Mouse (Mus musculus) liver, embryonic 11.5 days (tissue): ENCODE results near the gene Cmip. TPM values are rescaled to one million over a fixed set of nuclear protein-coding genes. Genes with fewer than 3 reads are reported as not detected.
A peak's percentile ranks its signal among the peaks of the same experiment; 100 is the strongest.

Experiments used
- ATAC-seq: fragments of 200-750 bp; cut with Nextera tagmentation; replicated peaks from 2 replicates; pipeline ENCODE4 v1.8.0; 2017; ENCODE audit warnings: moderate number of reproducible peaks, mild to moderate bottlenecking, moderate TSS enrichment, moderate library complexity; ENCODE audit not compliant: low FRiP score
- DNase-seq: peaks from one replicate; pipeline ENCODE4 v3.0.0-alpha.2; 2017; ENCODE audit warnings: low spot score
- H3K27ac ChIP-seq: fragments of 300-500 bp; sonication (generic); 2 replicates; pipeline ENCODE4 v1.5.1; 2014; ENCODE audit warnings: mild to moderate bottlenecking, low read depth, low read length, control low read depth
- H3K27me3 ChIP-seq: fragments of 300-500 bp; sonication (generic); replicated peaks from 2 replicates; pipeline ENCODE4 v1.6.1; 2014; ENCODE audit warnings: low read length, mixed read lengths; ENCODE audit not compliant: control insufficient read depth, insufficient read depth
- H3K36me3 ChIP-seq: fragments of 300-500 bp; sonication (generic); 2 replicates; pipeline ENCODE4 v1.6.1; 2014; ENCODE audit warnings: mild to moderate bottlenecking, low read length, moderate library complexity, mixed read lengths; ENCODE audit not compliant: control insufficient read depth, insufficient read depth
- H3K4me1 ChIP-seq: fragments of 300-500 bp; sonication (generic); replicated peaks from 2 replicates; pipeline ENCODE4 v1.6.1; 2014; ENCODE audit warnings: low read length, mixed read lengths; ENCODE audit not compliant: control insufficient read depth, insufficient read depth
- H3K4me2 ChIP-seq: fragments of 300-500 bp; sonication (generic); 2 replicates; pipeline ENCODE4 v1.6.1; 2014; ENCODE audit warnings: mild to moderate bottlenecking, control low read depth, moderate library complexity
- H3K4me3 ChIP-seq: fragments of 300-500 bp; sonication (generic); 2 replicates; pipeline ENCODE4 v1.5.1; 2014; ENCODE audit warnings: low read depth, low read length, control low read depth
- H3K9ac ChIP-seq: fragments of 300-500 bp; sonication (generic); 2 replicates; pipeline ENCODE4 v1.6.1; 2014; ENCODE audit warnings: low read depth, low read length, control low read depth
- H3K9me3 ChIP-seq: fragments of 300-500 bp; sonication (generic); 2 replicates; pipeline ENCODE4 v1.6.1; 2016; ENCODE audit warnings: low read length, inconsistent platforms, mixed read lengths; ENCODE audit not compliant: control insufficient read depth
- WGBS: fragments of 180-500 bp; shearing (Covaris S2); extraction: QIAGEN DNeasy Blood & Tissue Kit; methylation state at CpG from one replicate; pipeline ENCODE4 v1.1.7; 2014; 5-methylcytosine and 5-hydroxymethylcytosine counted together
- polyA plus RNA-seq: library from polyadenylated mRNA; unstranded; fragments of >200 nt; fragmentation: Nextera tagmentation; extraction: Ambion mirVana; gene quantifications from 2 replicates; pipeline ENCODE4 v1.2.1, GENCODE M21; 2014

Gene Cmip
- polyA plus RNA-seq, 1 experiment from 2014 or later: 17.1 TPM

GRCm38 (mm10) chr8:117307221-117307620 lies 50.4 kb downstream of the Cmip start:
- Histone ChIP-seq H3K27ac (no peak overlapping the region), H3K9me3 (no peaks in the 10 kb centered on the region), H3K4me3 (no peak overlapping the region), H3K4me2 (no peak overlapping the region), H3K27me3 (no peaks in the 10 kb centered on the region), H3K9ac (no peak overlapping the region), H3K4me1 (peaks cover 25% of the 10 kb centered on the region), H3K36me3 (no peaks in the 10 kb centered on the region)
- DNase-seq (no peak), ATAC-seq (no peak)
- 85% methylated on average over 8 of the region's 8 CpGs for WGBS

- Histone ChIP-seq H3K4me2 (no peak overlapping the region), H3K9ac (no peak overlapping the region), H3K27me3 (no peaks in the 10 kb centered on the region), H3K4me3 (no peak overlapping the region), H3K27ac (no peak overlapping the region), H3K9me3 (no peaks in the 10 kb centered on the region), H3K4me1 (peaks cover 19% of the 10 kb centered on the region), H3K36me3 (no peaks in the 10 kb centered on the region)
- DNase-seq: no peak
- ATAC-seq: no peak
- WGBS: 85% methylated on average over 13 of the region's 13 CpGs
These were observed 51.6 kb downstream of the Cmip start for GRCm38 (mm10) chr8:117308303-117309095.

GRCm38 (mm10) chr8:117309653-117310274 lies 52.9 kb downstream of the Cmip start:
- H3K9me3 ChIP-seq: no peaks in the 10 kb centered on the region
- no peak overlapping the region for H3K4me3 ChIP-seq
- 87% methylated on average over 12 of the region's 12 CpGs for WGBS
- no peak overlapping the region for H3K4me2 ChIP-seq
- no peak for ATAC-seq
- H3K27me3 ChIP-seq: no peaks in the 10 kb centered on the region
- peaks cover 17% of the 10 kb centered on the region for H3K4me1 ChIP-seq
- no peak overlapping the region for H3K27ac ChIP-seq
- no peak overlapping the region for H3K9ac ChIP-seq
- DNase-seq: no peak
- H3K36me3 ChIP-seq: no peaks in the 10 kb centered on the region

DNA sequence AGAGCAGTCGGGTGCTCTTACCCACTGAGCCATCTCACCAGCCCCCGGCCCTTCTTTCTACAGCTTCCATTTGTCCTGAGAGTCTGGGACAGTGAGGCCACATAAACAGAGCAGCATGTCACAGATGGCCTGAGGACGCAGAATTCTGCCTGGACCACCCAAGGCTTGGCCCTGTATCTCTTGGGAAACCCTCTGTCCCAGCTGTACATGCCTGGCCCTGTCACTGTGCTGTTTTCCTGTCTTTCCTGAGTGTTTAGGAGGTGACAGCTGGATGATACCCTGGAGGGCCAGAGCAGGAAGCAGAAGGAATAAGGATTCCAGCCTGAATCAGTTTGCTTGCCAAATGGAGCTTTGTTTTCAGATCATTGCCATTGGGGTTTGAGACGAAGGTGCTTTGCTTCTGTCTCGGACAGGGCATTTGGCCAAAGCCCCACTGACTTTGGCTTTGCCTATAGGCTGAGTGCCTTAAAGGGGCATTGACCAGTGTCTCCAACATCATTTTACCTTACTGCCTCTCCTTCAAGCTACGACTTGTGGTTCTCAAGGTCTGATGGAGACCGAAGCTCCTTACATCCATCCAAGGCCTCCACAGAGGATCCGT lies 54.2 kb downstream of the Cmip start:
- no peaks in the 10 kb centered on the region for H3K9me3 ChIP-seq
- DNase-seq: no peak
- peaks cover 20% of the 10 kb centered on the region for H3K4me1 ChIP-seq

DNA sequence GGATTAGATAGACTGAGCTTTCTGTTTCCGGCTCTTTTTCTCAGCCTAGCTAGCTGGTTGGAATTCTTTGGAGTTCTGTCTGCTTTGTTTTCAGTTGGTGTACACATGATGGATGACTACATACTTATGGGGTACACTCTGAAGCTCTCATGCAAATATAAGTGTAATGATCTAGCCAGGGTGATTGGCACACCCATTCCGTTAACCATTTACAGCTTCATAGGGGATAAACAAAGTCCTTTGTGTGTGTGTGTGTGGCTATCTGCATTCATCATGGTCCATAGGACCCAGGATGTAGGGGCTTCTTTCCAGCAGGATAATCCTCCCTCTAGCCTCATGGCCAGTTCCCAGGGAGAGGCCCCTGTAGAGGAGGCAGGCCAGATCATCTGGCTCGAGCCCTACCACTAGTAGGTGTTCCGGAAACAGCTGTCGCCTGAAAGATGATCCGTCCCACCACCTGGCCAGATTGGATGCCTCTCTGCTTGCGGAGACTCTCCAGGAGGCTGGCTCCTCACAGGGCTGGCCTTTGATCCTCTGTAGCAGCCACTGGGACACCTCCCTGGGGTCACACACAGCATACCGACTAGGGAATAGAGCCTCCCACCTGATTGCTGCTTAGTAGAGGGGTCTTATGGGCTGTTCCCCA lies 57.6 kb downstream of the Cmip start:
- H3K27me3 ChIP-seq: no peaks in the 10 kb centered on the region
- H3K9me3 ChIP-seq: no peaks in the 10 kb centered on the region
- ATAC-seq (0 out of 2 replicates have a peak, but pooled peaks have one; percentile 19), DNase-seq (no peak)
- H3K27ac ChIP-seq: peak overlapping the region; percentile 15; the same call in 1 of the 2 replicates
- no peak overlapping the region for H3K4me3 ChIP-seq
- H3K9ac ChIP-seq: no peak overlapping the region
- WGBS: 52% methylated on average over 8 of the region's 8 CpGs
- no peak overlapping the region for H3K4me2 ChIP-seq
- H3K4me1 ChIP-seq: peaks cover 15% of the 10 kb centered on the region
- H3K36me3 ChIP-seq: no peaks in the 10 kb centered on the region

More for the DNA sequence above, 54.2 kb downstream of the Cmip start:
- H3K4me2 ChIP-seq: no peak overlapping the region
- no peak for ATAC-seq
- WGBS: 85% methylated on average over 8 of the region's 8 CpGs
- H3K9ac ChIP-seq: no peak overlapping the region
- H3K4me3 ChIP-seq: no peak overlapping the region
- H3K36me3 ChIP-seq: no peaks in the 10 kb centered on the region
- no peaks in the 10 kb centered on the region for H3K27me3 ChIP-seq
- no peak overlapping the region for H3K27ac ChIP-seq

DNA sequence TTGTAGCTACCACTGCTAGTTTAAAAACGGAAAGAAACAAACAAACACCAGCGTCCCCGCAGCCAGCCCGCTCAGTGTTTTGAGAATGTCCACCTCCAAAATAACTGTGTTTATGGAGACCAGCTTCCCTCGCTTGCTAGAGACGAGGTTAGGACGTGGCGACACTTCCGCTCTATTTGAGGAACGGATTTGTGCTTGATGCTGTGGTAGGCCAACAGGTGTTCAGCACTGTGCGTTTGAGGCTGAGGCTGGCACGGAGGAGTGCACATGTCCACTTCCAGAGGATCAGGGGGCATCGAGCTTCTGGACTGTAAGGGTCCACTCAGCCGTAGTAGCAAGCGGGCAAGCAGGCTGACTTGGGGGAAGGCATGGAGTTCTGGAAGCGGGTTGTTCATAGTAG lies 58.9 kb downstream of the Cmip start:
- 93% methylated on average over 16 of the region's 16 CpGs for WGBS
- H3K4me1 ChIP-seq: peaks cover 15% of the 10 kb centered on the region
- no peaks in the 10 kb centered on the region for H3K36me3 ChIP-seq
- H3K9me3 ChIP-seq: no peaks in the 10 kb centered on the region
- H3K4me2 ChIP-seq: no peak overlapping the region
- ATAC-seq (no peak), DNase-seq (no peak)
- no peak overlapping the region for H3K9ac ChIP-seq
- no peak overlapping the region for H3K27ac ChIP-seq
- H3K4me3 ChIP-seq: no peak overlapping the region
- no peaks in the 10 kb centered on the region for H3K27me3 ChIP-seq

DNA sequence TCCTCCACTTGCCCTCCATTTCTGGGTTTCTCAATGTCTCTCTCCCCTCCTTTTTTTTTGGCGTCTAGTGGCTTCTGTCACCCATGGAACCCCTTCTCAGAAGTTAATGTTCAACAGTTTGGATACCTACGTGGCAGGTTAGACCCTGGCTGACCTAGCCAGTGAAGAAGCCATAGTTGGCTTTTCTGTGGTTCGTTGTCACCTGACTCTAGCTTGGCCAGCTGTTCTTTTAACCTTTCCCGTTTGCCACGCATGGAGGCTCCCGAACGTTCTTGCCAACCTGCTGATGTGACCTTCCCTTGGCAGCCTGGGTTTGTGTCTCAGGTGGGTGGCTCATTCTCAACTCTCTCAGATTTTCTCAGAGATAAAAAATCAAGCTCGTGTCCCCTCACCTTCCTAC lies 60.6 kb downstream of the Cmip start:
- Histone ChIP-seq H3K27ac (no peak overlapping the region), H3K4me3 (no peak overlapping the region), H3K9me3 (no peaks in the 10 kb centered on the region), H3K36me3 (no peaks in the 10 kb centered on the region), H3K4me2 (no peak overlapping the region), H3K9ac (no peak overlapping the region), H3K4me1 (peaks cover 21% of the 10 kb centered on the region), H3K27me3 (no peaks in the 10 kb centered on the region)
- 84% methylated on average over 8 of the region's 8 CpGs for WGBS
- no peak for DNase-seq
- ATAC-seq: no peak

DNA sequence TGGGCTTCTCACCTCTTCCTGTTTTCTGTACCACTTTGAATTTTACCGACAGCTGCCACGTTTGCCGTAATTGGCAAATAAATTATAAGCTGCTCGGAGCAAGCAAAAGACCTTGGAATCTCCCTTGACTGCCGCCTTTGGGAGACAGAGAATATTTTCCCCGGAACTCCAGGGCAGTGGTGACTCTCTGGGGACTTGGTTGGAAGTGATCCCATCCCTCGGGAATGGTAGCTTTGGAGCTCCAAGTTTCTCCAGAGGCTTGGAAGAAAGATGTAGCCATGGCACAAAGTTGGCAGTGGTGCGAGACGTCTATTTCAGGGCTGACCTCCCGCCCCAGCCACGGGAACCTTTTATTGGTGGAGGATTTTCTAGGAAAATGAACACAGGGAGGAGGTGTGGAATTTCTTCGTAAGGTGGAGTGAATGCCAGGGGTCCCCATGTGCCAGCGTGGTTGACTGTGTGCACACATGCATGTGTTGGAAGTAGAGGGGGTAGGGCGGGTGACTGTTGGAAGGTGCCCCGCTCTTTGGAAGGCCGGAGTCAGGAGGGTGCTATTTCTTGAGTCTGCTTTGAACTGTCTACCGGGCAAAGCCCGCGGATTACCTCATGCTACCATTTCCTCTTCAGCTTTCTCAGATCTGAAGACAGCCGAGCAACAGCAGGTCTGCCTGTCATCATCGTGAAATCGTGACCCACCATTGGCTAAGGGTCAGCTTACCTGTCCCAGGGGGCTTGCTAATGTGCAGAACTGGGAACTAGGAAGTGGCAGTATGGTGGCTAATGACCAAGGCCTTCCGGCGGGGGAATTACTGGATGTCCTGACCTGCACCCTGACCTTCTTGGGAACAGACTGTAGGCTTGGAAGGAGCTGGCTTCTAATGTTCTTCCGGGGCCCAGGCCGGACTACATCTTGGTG lies 62.3 kb downstream of the Cmip start:
- WGBS: 87% methylated on average over 26 of the region's 26 CpGs
- H3K27ac ChIP-seq: no peak overlapping the region
- DNase-seq (no peak), ATAC-seq (no peak)
- no peak overlapping the region for H3K4me3 ChIP-seq
- H3K27me3 ChIP-seq: no peaks in the 10 kb centered on the region
- no peak overlapping the region for H3K9ac ChIP-seq
- H3K36me3 ChIP-seq: no peaks in the 10 kb centered on the region; the same call in 1 of the 2 replicates
- peaks cover 26% of the 10 kb centered on the region for H3K4me1 ChIP-seq
- H3K9me3 ChIP-seq: no peaks in the 10 kb centered on the region
- H3K4me2 ChIP-seq: no peak overlapping the region
